Mouse (Mus musculus) Patski (cell line): ENCODE data around the gene Fnip2. TPM values are rescaled to one million over a fixed set of nuclear protein-coding genes. Genes with fewer than 3 reads are reported as not detected.

Source experiments
- ATAC-seq: fragments of 100-300 bp; one replicate; pipeline ENCODE4 v1.8.0; 2021
- CTCF ChIA-PET: fragments of 350-600 bp; sonication (Branson Sonifier 250); formaldehyde crosslinking; loops from one replicate; lab custom pipeline; 2022; ENCODE audit warnings: inconsistent platforms; lab: Charles Lee
- POLR2A ChIA-PET: fragments of 350-600 bp; sonication (Branson Sonifier 250); formaldehyde crosslinking; loops from one replicate; lab custom pipeline; 2022; ENCODE audit warnings: antibody characterized with exemption, inconsistent platforms; lab: Charles Lee
- DNase-seq: peaks from one replicate; pipeline ENCODE4 v3.0.0-alpha.2; 2011; ENCODE audit warnings: low read depth, low spot score
- H3K27me3 ChIP-seq: fragments of 371-371 bp; one replicate; pipeline ENCODE4 v1.5.1; 2021
- CTCF ChIP-seq: fragments of 100-300 bp; IDR thresholded peaks from one replicate; pipeline ENCODE4 v1.5.1; 2021
- in situ Hi-C: fragments of 300-500 bp; cut with MboI; formaldehyde crosslinking; loops from 3 replicates; pipeline ENCODE4 v1.11.1; 2018; ENCODE audit warnings: low pct_unique_long_range_greater_than_20kb, mixed read lengths
- polyA plus RNA-seq: library from polyadenylated mRNA; unstranded; gene quantifications from one replicate; pipeline ENCODE4 v1.2.3, GENCODE M21; 2021

The Fnip2 gene
- polyA plus RNA-seq, 1 experiment from 2014 or later = 16.9 TPM

DNA sequence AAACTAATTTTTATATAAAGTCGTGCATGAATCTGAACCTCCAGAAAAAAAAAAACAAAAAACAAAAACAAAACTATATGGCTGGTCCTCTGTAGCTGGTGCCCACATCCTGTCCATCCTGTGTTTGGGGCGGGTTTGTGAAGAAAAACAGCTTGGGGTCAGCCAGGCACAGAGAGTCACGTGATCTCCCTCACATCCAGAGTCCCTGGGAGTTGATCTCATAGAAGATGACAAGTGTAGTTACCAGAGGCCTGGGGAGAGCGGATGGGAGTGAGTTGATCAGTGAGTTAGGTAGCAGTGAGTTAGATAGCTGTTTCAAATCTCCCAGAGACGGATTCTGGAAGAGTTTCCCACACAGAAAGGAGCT is 157.0 kb downstream of the Fnip2 start:
- H3K27me3 ChIP-seq = no peaks in the 10 kb centered on the region
- in situ Hi-C loops = no loop called here
- no peak for ATAC-seq
- POLR2A ChIA-PET = interaction anchor here (1.0 kb wide), 1 partner anchor 13 kb away, joined by 3 read pairs; no protein-coding TSS in a partner anchor
- no peak for TF ChIP-seq CTCF
- DNase-seq = no peak
- CTCF ChIA-PET = interaction anchor here (1.8 kb wide), 1 partner anchor 9 kb away, joined by 11 read pairs; no protein-coding TSS in a partner anchor

DNA sequence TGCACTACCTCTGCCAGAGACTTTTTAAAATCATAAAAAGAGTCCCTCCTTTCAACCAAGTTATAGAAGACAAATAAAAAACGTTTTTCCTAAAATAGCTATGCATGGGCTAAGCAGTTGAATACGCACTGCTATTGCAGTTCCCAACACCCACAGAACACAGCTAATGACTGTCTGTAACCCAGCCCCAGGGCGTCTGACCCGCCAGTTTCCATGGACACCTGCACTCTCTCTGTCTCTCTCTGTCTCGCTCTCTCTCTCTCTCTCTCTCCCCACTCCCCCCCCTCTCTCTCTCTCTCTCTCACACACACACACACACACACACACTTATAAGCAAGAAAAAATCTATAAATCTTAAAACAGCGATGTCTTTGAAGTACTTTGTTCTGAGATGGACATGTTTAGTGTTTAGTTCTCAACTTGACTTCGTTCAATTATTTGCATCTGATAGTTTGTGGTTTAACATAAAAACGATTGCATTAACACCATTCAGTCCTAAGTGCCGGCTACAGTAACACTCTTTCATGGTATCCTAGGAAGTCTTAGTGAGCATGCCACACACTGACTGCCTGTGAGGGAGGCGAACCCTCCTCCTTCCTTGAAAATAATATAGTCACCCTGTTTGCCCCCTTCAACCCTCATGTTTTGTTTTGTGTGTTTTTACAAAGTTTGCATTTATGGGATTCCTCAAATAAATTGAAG is 157.5 kb downstream of the Fnip2 start:
- in situ Hi-C loops = no loop called here
- no peak for ATAC-seq
- TF ChIP-seq CTCF = no peak
- H3K27me3 ChIP-seq = no peaks in the 10 kb centered on the region
- POLR2A ChIA-PET = no interaction called here
- no peak for DNase-seq
- CTCF ChIA-PET = interaction anchor here (1.0 to 2.5 kb wide), 4 partner anchors 11 to 55 kb away, joined by 3 to 8 read pairs (median 3); no protein-coding TSS in a partner anchor

DNA sequence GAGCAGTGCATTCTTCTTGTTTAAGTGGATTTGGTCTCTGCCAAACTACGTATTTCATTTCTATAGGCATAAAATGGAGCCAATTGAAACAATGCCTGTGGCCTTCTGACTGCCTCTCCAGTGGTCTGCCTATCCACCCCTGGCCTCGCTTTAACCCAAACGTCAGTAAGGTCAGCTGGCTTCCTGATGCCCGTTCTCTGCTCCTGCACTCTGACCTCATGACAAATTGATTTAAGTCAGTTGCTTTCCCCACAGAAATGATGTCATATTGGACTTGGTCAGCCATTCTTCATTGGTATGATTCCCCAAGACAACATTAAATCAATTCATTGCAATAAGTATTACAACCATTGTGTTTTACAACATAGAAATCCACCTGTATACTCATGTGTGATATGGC is 159.1 kb downstream of the Fnip2 start:
- CTCF ChIA-PET = interaction anchor here (1.3 to 2.5 kb wide), 3 partner anchors 10 to 17 kb away, joined by 3 to 8 read pairs (median 4); no protein-coding TSS in a partner anchor

More for the DNA sequence above, 159.1 kb downstream of the Fnip2 start:
- in situ Hi-C loops = no loop called here
- ATAC-seq (no peak), DNase-seq (no peak)
- H3K27me3 ChIP-seq = no peaks in the 10 kb centered on the region
- POLR2A ChIA-PET = no interaction called here
- TF ChIP-seq CTCF = no peak

Other genes with a start within 250 kb of the Fnip2 start
- not detected for gene Gm17359, start 231.1 kb downstream of the Fnip2 start, polyA plus RNA-seq
- 138 TPM for gene Ppid, start 23.5 kb upstream of the Fnip2 start, polyA plus RNA-seq
- gene 4930579G24Rik, start 61.3 kb upstream of the Fnip2 start, polyA plus RNA-seq = 19.6 TPM
- 147 TPM for gene Etfdh, start 61.7 kb upstream of the Fnip2 start, polyA plus RNA-seq
- 0.01 TPM for gene Rxfp1, start 170.1 kb upstream of the Fnip2 start, polyA plus RNA-seq